Mouse (Mus musculus): Measurements from ENCODE around the gene Shisa9.

DNA sequence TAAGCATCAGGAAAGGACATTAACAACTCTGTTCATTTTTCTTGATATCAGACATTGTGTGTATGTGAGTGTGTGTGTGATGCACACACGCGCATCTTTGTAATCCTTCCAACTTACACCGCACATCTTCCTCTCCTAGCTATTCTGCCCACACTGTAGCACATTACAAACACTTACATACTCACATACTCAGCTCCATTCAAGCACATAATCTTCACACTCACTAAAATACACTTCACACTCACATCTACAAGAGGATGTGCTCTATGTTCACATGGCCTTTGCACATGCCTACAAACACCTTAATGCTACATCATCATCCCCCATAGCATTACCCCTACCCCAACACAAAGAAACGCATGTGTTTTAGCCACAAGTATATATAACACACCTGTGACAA lies 212.9 kb downstream of the Shisa9 start:
- TF ChIP-seq POLR2A (IDR thresholded peaks at IDR 0.05; ENCODE audit: borderline replicate concordance, insufficient read depth, low read length), result no peak
- TF ChIP-seq CTCF (IDR thresholded peaks at IDR 0.05; ENCODE audit: borderline replicate concordance, insufficient read depth, low read depth, low read length), result no peak

All from cerebellum, adult 2 months (tissue).